Mouse (Mus musculus) right cerebral cortex, adult 2 months (tissue): Measurements from ENCODE around the gene Saa4.
A peak's percentile ranks its signal among the peaks of the same experiment; 100 is the strongest.
"Not testable (repeated sequence)": the region's sequence is repeated elsewhere in the genome, so short reads cannot be mapped to it uniquely, and the experiment has no call there.

Experiments used
- DNase-seq, 2 experiments: peaks; one replicate each; pipeline ENCODE4 v3.0.0; 2021 to 2022; ENCODE audit warnings: low spot score in 2 of 2

The Saa4 gene

GRCm38 (mm10) chr7:46732458-46732857, at the start of gene Saa4:
Gene Saa4 (minus strand): TSS chr7:46732603.
- DNase-seq, result no peak

- DNase-seq, result peak; percentile 54 to 57
These were observed 38.3 kb upstream of the Saa4 start for GRCm38 (mm10) chr7:46770706-46771105.

GRCm38 (mm10) chr7:46768451-46768850, 36.0 kb upstream of the Saa4 start:
- DNase-seq, result no peak

GRCm38 (mm10) chr7:46767371-46767770, 35.0 kb upstream of the Saa4 start:
- DNase-seq, result no peak

- no peak for DNase-seq
These were observed 32.3 kb upstream of the Saa4 start for GRCm38 (mm10) chr7:46764672-46765071.

- DNase-seq, result no peak
These were observed 30.2 kb upstream of the Saa4 start for GRCm38 (mm10) chr7:46762601-46763000.

- no peak for DNase-seq
These were observed 28.8 kb upstream of the Saa4 start for GRCm38 (mm10) chr7:46761049-46761795.

- no peak for DNase-seq
These were observed 19.1 kb upstream of the Saa4 start, which contains the start of gene Saa2 for GRCm38 (mm10) chr7:46751490-46751889. Gene Saa2 (plus strand): TSS chr7:46751790.

- no peak for DNase-seq
These were observed 16.1 kb upstream of the Saa4 start for GRCm38 (mm10) chr7:46748459-46748858.

- no peak for DNase-seq
These were observed 14.0 kb upstream of the Saa4 start for GRCm38 (mm10) chr7:46746381-46746780.

GRCm38 (mm10) chr7:46745816-46746215, 13.4 kb upstream of the Saa4 start:
- no peak for DNase-seq

- not testable (repeated sequence) for DNase-seq
These were observed 10.5 kb upstream of the Saa4 start, which contains the start of gene Saa1 for GRCm38 (mm10) chr7:46742880-46743279. Gene Saa1 (minus strand): TSS chr7:46742980.

- DNase-seq, result not testable (repeated sequence)
These were observed 7.6 kb upstream of the Saa4 start for GRCm38 (mm10) chr7:46740041-46740440.

- no peak for DNase-seq
These were observed 6.4 kb upstream of the Saa4 start for GRCm38 (mm10) chr7:46738561-46739460.

GRCm38 (mm10) chr7:46734983-46735382, 2.6 kb upstream of the Saa4 start:
- no peak for DNase-seq

GRCm38 (mm10) chr7:46727584-46727983, 4.8 kb downstream of the Saa4 start:
- DNase-seq, result no peak

- peak; percentile 20 to 30 for DNase-seq
These were observed 8.0 kb downstream of the Saa4 start for GRCm38 (mm10) chr7:46724396-46724795.

GRCm38 (mm10) chr7:46723849-46724248, 8.6 kb downstream of the Saa4 start:
- DNase-seq, result no peak

- DNase-seq, result no peak
These were observed 9.0 kb downstream of the Saa4 start for GRCm38 (mm10) chr7:46723354-46723753.

- DNase-seq, result no peak
These were observed 11.9 kb downstream of the Saa4 start for GRCm38 (mm10) chr7:46720460-46720859.

- no peak for DNase-seq
These were observed 12.9 kb downstream of the Saa4 start for GRCm38 (mm10) chr7:46719526-46719925.

GRCm38 (mm10) chr7:46718591-46719270, 13.7 kb downstream of the Saa4 start:
- no peak for DNase-seq
